Mouse (Mus musculus) mature B cell (primary cell): ENCODE data around the gene Wiz.

Experiments
- in situ Hi-C: fragments of 300-500 bp; cut with MboI; formaldehyde crosslinking; loops from 2 replicates; pipeline ENCODE4 v1.14.3; 2019

The Wiz gene

DNA sequence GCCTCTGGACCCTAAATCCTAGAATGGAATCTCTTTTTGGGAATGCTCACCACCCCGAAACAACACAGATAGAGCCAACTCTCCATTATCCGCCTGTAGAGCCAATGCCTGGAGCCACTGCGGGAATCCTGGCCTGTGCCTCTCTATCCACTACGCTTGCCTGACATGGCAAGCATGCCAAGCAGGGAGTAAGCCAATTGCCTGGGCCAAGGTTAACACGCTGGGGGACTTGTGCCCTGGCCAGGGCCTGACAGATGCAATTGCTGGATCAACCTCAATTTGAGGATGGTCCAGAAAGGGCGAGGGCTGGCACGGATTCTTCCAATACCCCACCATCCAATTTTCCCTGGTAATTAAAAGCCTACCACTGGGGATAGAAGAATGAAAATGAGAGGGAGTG, 6.7 kb downstream of the Wiz start:
- in situ Hi-C loops, result no loop called here

DNA sequence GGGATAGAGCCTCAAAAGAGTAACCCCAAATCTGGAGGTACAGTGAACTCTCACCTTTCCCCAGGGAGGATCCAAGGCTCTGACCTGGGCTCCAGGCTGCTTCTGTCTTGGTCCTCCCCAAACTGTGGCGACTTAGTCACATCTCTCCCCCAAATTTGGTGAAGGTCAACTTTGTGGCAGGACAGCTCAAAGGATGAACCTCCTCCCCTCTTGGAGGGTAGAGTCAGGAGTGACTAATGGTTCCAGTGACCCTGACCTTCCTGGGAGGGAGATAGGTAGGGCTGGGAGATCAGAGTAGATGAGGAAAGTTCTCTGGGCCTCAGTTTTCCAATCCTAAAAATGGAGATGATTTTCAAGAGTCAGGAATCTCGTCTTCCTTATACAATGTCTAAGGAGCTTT, 10.5 kb downstream of the Wiz start:
- in situ Hi-C loops, result no loop called here

DNA sequence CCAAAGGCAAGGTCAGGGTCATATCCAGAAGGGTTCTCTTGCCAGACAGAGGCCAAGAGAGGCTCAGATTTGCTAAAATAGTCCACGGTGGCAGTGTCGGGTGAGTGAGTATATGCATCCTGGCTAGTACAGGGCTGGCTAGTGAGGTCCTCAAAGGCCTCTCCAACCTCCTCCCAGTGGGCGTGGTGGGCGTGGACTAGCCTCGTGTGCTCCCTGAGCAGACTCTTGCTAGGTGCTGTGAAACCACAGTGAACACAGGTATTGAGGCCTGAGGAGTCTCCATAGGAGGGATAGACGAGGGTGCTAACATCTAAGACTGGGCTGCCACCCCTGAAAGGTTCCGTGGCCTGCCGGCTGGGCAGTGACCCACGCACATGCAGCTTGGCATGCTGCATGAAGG, 12.1 kb downstream of the Wiz start:
- in situ Hi-C loops, result no loop called here

DNA sequence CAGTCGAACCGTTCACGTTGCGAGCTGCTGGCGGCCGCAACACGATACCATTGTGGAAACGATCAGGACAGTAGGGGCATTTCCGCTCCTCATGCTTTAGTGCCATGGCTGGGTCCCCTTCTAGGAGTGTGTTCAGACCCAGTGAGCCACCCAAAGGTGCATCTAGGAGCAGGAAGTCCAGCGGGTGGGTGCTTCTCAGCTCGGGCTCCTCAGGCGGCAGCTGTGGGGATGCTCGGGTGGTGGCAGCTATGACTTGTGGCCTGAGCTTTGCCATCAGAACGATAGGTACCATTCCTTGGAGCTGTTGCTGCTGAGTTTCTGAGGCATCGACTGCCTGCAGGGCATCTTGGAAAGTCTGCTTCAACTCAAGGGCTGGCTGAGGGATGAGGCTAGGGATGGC, 12.8 kb downstream of the Wiz start:
- in situ Hi-C loops, result no loop called here

DNA sequence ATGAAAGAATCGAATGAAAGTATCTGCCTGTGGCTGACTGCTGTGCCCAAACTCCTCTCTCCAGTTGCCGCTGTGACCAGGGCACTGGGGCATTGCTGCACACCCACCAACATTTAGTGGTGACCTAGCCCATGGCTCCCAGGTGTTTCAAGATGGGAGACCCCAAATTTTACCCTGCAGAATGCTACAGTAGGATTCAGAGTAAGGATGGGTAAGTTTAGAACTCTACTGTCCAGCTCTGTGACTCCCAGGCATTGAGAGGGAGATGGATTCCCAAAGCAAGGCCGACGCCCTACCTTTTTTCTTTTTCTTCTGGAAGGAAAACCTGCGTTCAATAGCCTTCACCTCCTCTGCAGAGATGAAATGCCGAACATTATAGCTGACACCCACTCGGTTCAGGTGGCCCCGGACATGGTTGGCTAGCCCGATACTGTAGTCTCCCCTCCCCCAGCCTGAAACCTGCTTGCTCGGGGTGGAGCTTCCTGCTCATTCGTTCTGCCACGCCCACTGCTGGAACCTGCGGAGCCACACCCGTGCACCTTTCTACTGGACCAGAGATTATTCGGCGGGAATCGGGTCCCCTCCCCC, 20.2 kb downstream of the Wiz start:
- in situ Hi-C loops, result no loop called here

DNA sequence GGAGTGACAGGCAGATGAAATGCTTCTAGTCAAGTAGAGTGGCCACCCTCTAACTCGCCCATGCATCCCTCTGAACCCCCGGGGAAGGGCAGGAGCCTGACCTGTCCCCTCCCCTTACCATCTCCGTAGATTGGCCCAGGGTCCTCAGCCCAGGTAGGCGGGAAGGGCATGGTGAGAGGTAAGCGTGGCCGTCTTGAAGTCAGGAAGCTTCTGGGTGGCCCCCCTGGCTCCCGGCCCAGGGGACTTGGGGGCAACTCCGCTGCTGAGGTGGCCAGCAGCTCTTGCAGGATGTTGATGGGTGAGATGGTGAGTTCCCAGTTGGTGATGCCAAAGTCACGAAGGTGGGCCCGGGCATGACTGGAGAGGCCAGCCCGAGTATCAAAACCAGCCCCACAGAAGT, 21.5 kb downstream of the Wiz start:
- in situ Hi-C loops, result no loop called here

DNA sequence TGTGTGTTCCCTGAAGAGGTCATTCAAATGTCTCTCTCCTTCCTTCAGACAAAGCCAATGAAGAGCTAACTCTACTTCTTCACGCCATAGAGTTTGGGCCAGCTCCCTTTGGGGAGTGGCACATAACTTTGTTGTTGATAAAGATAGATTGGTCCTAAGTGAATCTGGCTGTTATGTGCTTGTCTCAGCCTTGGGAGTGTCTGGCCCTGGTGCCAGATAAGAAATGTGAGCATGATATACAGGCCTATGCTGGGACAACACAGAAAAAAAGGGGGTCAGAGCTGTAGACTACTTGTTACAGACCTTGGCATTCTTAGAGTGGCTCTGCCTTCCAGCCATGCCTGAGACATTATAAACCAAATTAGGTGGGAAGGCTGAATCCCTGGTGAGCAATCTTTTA, 23.9 kb downstream of the Wiz start:
- in situ Hi-C loops, result no loop called here

DNA sequence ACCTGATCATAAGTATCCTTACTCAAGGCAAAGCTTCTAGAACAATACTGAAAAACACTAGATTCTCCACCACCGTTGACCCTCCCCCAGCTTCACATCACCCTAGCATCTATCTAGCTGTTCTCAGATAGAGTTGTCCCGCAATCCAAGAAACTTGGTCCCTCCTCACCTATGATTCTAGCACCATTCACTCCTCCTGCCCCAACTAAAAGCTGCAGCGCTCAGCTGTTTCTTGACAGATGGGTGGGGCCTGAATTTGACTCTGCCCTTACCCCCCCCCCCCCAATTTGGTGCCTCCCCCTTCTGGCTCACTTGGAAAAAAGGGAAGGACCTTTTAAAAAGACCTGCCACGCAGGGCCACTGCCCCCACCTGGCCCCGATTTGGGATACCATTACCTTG, 24.4 kb downstream of the Wiz start:
- in situ Hi-C loops, result no loop called here

DNA sequence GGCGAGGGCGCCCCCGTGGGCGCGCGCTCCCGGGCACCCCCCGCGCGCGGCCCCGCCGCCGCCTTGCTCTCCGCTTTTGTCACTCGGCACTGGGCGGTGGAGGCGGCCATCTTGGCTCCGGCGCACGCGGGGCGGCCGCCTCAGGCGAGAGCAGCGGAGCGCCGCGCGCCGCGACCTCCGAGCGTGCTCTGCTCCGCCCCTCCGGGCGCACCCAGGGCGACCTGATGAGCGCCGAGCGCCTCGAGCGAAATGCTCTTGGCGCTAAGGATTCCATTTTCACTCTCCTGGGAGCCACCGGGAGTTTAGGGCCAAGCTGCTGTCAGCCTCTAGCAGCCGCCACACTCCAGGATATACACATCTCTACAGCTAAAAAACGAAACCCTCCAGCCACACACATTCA, 24.9 kb downstream of the Wiz start:
- in situ Hi-C loops, result no loop called here

DNA sequence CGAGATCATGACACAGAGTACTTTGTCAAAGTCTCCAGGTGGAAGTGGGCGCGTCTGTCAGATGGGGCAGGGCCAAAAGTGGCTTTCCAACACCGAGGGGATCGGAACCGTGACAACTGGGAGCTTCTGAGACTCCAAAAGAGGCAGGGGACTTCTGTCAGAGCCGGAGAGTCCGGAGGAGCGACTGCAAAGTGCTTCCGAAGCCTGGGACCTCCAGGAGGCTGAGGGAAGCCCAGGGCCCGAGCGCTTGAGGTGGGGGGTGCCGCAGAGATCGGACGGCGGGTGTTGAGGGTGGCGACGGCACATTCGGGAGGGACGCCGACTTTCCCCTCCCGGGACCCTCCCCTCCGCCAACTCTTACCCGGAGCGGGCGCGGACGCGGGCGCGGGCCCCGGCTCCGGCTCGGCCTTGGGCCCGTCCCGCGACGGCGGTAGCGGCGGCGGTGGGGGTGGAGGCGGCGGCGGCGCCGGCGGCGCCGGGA, 25.4 kb downstream of the Wiz start:
- in situ Hi-C loops, result no loop called here

DNA sequence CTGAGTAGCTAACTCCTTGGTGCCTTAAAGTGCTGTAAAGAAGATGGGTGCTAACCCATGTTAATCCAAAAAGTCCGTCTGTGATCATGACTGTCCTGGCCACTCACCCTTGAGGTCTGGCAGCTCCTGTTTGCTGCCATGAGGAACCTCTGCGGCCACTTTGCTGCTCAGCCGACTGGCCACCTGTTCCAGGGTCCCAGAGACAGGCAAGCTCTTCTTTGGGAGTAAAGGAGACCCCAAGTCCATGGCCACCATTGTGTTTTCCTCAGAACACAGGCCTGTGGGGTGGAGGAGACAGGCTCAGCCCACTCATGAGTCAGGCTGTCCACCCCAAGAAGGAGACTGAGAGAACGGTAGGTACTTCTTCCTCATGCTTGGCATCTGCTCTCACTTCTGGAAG, 26.6 kb downstream of the Wiz start:
- in situ Hi-C loops, result no loop called here

DNA sequence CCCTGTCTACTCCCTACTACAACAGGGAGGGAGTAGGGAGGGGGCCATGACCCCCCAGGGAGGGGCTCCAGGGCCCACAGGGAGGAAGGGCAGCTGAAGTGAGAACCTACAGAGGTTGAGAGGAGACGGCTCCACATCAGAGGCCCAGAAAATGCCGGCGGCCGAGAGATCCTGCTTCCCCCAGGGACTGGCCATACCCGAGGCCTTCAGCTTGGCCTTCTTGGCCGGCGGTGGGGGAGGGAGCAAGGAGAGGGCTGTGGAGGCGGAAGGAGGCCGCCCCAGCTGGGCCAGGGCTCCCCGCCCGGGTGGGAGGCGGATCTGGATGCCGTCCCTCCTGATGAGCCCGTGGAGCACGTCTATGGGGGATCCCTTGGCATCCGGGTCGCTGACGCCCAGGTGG, 29.3 kb downstream of the Wiz start:
- in situ Hi-C loops, result no loop called here

DNA sequence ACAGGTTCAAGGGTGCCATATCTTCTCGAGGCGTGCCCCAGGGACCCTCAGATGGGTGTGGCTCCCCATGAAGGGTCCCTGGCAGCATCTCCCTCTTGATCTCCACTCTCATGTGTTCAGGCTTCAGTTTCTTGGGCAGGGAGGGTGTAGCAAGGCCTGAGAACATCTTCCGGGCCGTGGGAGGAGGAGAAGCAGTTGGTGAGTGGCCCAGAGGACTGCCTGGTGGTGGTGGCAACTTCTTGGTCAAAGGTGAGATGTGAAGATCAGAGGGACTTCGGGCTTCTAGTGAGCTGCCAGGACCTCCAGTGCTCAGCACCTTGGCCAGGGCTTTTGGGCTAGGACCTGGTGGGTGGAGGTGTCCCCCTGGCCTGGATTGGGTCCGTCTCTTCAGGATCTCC, 30.3 kb downstream of the Wiz start:
- in situ Hi-C loops, result no loop called here

DNA sequence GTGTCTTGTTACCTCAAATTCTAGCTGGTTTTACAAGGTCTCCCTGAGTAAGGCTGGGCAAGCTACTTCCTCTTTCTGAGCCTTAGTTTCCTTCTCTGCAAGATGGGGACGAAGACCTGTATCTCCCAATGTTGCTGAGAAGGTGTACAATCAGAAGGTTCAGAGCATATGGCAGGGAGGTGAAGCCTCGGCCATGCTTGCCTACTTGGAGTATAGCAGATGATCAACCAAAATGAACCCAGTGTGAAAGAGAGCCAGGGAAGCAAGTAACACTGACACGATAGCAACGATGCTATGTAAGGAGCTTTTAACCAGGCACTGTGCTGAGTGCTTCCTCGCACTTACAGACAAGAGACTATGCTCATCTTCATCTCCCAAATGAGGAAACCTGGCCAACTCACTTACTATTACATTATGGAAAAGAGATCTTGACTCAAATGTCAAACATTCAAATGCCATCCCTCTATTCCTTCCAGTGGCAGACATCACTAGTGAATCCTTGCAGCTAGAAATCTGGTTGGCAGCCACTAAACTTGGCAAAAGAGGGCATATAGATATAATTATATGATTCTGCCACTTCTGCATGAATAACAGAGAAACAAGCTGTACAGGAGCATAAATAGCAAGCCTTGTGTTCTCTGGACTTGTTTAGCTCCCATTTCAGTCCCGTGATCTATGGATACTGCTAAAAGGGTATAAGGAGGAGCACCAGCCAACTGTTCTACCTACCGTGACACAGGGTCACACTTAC, 30.9 kb downstream of the Wiz start:
- in situ Hi-C loops, result no loop called here

DNA sequence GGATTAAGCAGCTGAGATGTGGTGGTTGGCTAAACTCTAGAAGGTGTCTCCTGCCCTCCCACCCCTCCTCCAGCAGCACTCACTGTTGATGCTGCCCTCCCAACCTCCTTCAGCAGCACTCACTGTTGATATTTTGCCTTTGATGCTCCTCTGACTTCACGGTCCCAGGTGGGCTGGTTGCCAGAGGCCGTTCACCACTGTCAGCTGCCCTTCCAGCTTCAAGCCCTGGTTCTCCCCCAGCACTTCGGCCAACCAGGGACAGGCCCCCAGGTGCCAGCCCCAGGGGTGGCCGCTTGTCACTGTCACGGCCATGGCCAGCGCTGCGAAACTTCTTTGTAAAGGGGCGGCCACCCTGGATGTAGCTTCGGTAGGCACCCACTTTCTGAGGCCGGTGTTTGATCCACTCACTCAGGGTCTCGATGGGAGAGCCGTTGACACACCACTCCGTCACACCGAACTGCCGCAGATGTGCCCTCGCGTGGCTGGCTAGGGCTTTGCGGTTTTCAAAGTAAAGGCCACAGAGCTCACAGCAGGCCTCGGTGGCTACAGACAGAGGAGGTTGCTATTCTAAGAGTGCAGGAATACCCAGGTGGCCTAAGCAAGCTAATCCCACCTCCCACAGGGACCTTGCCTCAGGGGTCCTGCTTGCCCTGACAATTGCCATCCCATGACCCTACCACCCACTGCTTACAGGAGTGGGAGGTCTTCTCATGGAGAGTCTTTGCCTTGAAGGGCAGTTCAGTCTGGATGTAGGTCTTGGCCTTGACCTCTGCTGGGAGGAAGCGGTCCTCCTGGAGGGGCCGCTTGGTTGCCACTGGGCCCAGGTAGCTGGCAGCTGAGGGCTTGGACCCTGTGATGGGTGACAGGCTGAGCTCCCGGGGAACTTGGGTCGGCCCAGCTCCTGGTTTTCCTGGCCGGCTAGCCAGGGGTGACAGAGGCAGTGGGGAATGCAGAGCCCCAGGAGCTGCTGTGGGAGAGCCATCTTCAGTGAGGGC, 32.2 kb downstream of the Wiz start:
- in situ Hi-C loops, result no loop called here

DNA sequence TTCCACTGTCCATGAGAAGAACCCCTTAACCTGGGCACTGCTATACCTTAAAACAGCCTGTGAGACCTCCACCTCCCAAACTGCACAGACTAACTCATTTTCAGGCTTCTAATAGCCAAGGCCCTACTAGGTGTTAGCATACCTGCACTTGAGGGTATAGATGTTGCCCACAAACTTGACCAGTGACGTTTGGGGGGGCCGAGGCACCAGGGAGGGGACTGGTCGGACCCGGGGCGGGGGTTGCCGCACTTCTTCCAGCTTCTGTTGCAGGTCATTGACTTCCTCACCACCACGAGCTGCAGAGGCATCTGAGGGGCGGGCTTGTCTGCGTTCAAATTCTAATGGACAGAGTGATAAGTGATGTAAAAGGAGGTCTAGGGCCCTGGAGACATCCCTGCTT, 33.0 kb downstream of the Wiz start:
- in situ Hi-C loops, result no loop called here

DNA sequence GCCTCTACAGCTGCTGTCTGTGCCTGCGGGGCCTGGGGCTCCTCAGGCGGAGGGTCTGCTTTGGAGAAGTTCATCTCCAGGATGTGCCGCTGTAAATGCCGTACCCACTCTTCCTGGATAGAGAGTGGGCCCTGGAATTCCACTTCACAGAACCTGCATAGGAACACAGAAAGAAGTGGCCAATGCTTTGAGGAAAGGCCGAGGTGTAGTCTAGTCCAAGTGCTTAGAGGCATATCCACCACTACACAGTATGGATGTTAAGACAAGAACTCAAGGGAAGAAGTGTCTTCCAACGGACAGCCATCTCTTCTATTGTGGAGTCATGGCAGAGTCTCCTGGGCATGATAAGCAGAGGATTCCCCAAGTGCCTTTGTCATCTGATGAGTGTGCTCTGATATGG, 34.2 kb downstream of the Wiz start:
- in situ Hi-C loops, result no loop called here

DNA sequence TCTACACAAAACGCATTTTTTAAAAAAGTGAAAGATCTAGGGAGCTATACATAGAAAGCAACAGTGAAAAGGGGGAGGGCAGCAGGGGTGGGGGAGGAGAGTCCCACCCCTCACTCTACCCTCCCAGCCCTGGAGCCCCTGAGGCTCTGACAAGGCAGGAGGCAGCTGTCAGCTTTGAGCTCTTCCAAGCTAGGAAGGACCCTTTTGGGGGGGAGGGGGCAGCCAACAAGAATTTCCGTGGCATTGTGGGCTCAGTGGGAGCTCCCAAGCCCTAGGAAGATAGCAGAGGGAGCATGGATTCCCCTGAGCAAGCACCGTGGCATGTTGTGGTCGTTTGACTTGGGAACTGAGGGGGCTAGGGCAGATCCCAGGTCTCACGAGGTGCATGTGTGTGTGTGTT, 35.0 kb downstream of the Wiz start:
- in situ Hi-C loops, result loop anchor here (5.0 kb wide), 1 partner anchor 78 kb away; no protein-coding TSS in a partner anchor

DNA sequence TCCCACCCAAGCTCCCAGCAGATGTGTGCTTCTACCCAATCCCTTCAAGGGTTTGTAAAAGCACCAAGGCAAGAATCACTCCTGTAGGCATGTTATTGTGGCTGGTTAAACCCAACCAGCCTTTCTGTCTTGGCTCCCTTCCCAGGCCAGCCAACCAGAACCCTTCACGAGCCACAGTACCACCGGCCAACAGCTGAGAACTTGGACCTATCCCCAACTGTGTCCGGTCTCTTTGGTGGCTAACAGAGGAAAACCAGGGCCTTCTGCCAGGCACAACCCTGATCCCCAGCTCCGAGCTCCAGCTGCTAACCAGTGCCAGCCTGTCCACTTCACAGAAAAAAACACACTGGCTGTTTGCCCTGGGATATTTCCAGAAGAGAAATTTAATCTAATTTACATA, 35.5 kb downstream of the Wiz start:
- in situ Hi-C loops, result loop anchor here (5.0 kb wide), 1 partner anchor 79 kb away; no protein-coding TSS in a partner anchor

DNA sequence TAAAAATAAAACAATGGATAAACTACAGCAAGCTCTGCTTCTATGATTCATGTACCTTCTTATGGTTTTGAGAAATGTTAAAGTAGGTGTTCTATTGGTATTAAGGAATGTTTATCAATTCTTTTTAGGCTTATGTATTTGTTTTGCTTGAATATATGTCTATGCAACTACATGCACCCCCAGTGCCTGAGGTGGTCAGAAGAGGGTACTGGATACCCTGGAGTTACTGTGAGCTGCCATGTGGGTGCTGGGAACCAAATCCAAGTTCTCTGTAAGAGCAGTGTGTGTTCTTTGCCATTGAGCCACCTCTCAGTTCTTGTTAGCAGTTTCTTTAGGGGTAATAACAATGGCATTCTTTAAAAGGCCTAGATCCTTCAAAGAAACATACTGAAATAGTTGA, 37.5 kb downstream of the Wiz start:
- in situ Hi-C loops, result loop anchor here (5.0 kb wide), 1 partner anchor 81 kb away; no protein-coding TSS in a partner anchor

DNA sequence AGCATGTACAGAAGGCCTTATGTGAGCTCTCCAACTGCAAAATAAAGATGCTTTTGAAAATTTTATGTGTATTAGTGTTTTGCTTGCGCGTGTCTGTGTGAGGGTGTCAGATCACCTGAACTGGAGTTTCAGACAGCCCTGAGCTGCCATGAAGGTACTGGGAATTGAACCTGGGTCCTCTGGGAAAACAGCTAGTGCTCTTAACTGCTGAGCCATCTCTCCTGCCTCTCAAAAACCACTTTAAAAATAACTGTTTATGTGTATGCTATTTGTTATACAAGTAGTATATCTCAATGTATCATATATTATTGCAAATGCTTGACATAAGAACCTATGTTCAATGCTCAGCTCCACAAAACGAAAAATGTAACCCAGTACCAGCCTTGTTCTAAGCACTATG, 38.0 kb downstream of the Wiz start:
- in situ Hi-C loops, result loop anchor here (5.0 kb wide), 1 partner anchor 81 kb away; no protein-coding TSS in a partner anchor

DNA sequence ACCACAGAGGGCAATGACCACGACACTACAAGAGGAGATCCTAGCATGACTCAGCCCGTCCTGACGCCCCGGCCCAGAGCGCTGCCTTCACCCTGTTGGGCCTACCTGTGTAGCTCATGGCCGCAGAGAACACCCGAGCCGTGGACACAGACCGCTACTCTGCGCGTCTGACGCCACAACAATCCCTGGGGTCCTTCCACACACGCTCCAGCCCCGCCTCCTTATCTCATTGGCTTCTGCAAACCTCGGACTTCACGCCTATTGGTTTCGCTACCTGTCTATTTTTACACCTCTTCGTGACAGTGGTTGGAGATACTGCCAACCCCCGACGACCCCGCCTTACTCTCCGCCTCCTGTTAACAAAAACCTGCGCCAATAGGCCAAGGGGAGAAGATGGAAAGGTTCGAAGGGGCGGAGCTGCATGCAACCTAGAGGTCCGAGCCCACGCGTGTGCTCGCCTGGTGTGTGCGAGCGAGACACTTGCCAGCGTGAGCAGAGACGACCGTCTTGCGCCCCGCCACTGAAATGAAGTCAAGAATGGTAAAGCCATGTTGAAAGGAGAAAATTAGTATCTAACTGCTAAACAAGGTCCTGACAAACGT, 38.8 kb downstream of the Wiz start, which contains the start of gene Akap8l:
Gene Akap8l, minus strand, starts transcription at position 226 of the 602 bp plus-strand sequence.
- in situ Hi-C loops, result loop anchor here (5.0 kb wide), 1 partner anchor 82 kb away; no protein-coding TSS in a partner anchor
